Mouse (Mus musculus) liver, embryonic 14.5 days (tissue): ENCODE measurements around the gene Myo1a.

Source experiments
- CTCF ChIP-seq: IDR thresholded peaks from 2 replicates; pipeline ENCODE4 v1.5.1; 2016; ENCODE audit warnings: antibody characterized with exemption, low read depth, control low read depth
- EP300 ChIP-seq: IDR thresholded peaks from 2 replicates; pipeline ENCODE4 v1.6.1; 2016; ENCODE audit warnings: antibody characterized with exemption, low read depth

DNA sequence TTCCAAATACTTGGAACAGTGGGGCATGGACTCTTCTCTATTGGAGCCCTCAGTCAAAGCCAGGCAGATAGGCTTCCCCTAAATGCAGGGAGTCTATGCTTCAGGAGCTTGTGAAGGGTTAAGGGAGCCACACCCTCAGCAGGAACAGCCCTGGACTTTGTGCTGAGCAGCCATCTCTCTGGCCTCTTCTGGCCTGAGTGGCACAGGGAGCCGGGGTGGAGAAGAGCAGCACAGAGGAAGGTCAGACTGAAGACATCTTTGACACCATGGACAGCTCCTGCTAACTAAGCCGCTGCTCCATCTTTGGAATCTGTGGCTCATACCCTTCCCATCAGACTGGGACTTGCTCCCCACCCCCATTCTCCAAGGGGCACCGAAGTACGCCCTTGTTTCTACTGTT lies 1.7 kb upstream of the Myo1a start:
- TF ChIP-seq EP300 = no peak
- TF ChIP-seq CTCF = no peak
